Mouse (Mus musculus) kidney, postnatal 36 days (tissue): ENCODE measurements around the gene Grip1.

ENCODE experiments used
- DNase-seq, 2 experiments: peaks; one replicate each; pipeline ENCODE4 v3.0.0; 2021 to 2022; ENCODE audit warnings: mixed read lengths in 2 of 2

Grip1 gene

GRCm38 (mm10) chr10:119453431-119454105 is at the start of gene Grip1:
Grip1 (plus strand) TSS chr10:119453830.
- DNase-seq = peak; percentile 23 to 56

GRCm38 (mm10) chr10:119405103-119405502 is 48.5 kb upstream of the Grip1 start:
- no peak for DNase-seq

- no peak for DNase-seq
These were observed 48.0 kb upstream of the Grip1 start for GRCm38 (mm10) chr10:119405612-119406011.

GRCm38 (mm10) chr10:119408327-119408726 is 45.3 kb upstream of the Grip1 start:
- DNase-seq = peak in 1 of 2 experiments; percentile 4

- DNase-seq = no peak
These were observed 40.4 kb upstream of the Grip1 start for GRCm38 (mm10) chr10:119413238-119413637.

- DNase-seq = no peak
These were observed 38.5 kb upstream of the Grip1 start for GRCm38 (mm10) chr10:119415106-119415505.

- no peak for DNase-seq
These were observed 32.2 kb upstream of the Grip1 start for GRCm38 (mm10) chr10:119421418-119421817.

- no peak for DNase-seq
These were observed 29.7 kb upstream of the Grip1 start for GRCm38 (mm10) chr10:119423821-119424534.

GRCm38 (mm10) chr10:119427653-119428052 is 26.0 kb upstream of the Grip1 start:
- DNase-seq = no peak

- DNase-seq = no peak
These were observed 25.5 kb upstream of the Grip1 start for GRCm38 (mm10) chr10:119428106-119428505.

- DNase-seq = no peak
These were observed 23.4 kb upstream of the Grip1 start for GRCm38 (mm10) chr10:119430240-119430639.

- DNase-seq = no peak
These were observed 21.8 kb upstream of the Grip1 start for GRCm38 (mm10) chr10:119431801-119432200.

- DNase-seq = no peak
These were observed 17.8 kb upstream of the Grip1 start for GRCm38 (mm10) chr10:119435818-119436217.

GRCm38 (mm10) chr10:119437319-119437718 is 16.3 kb upstream of the Grip1 start:
- DNase-seq = no peak

GRCm38 (mm10) chr10:119441743-119442142 is 11.9 kb upstream of the Grip1 start:
- DNase-seq = no peak

- peak; percentile 57 to 67 for DNase-seq
These were observed 6.2 kb upstream of the Grip1 start for GRCm38 (mm10) chr10:119447392-119447914.

- no peak for DNase-seq
These were observed 5.7 kb upstream of the Grip1 start for GRCm38 (mm10) chr10:119447930-119448329.

GRCm38 (mm10) chr10:119452698-119453097 is 932 bp upstream of the Grip1 start:
- DNase-seq = no peak

- peak; percentile 14 to 60 for DNase-seq
These were observed 557 bp downstream of the Grip1 start for GRCm38 (mm10) chr10:119454106-119454667.

GRCm38 (mm10) chr10:119454668-119455542 is 1.3 kb downstream of the Grip1 start:
- peak in 1 of 2 experiments; percentile 11 for DNase-seq

- DNase-seq = no peak
These were observed 1.9 kb downstream of the Grip1 start for GRCm38 (mm10) chr10:119455543-119455940.

- no peak for DNase-seq
These were observed 3.5 kb downstream of the Grip1 start for GRCm38 (mm10) chr10:119457121-119457520.

- DNase-seq = no peak
These were observed 5.4 kb downstream of the Grip1 start for GRCm38 (mm10) chr10:119458991-119459390.
